Mouse (Mus musculus) neural tube, embryonic 15.5 days (tissue): ENCODE measurements around the gene Hs2st1. TPM values are rescaled to one million over a fixed set of nuclear protein-coding genes. Genes with fewer than 3 reads are reported as not detected.
A peak's percentile ranks its signal among the peaks of the same experiment; 100 is the strongest.

ENCODE experiments used
- ATAC-seq: fragments of 200-750 bp; cut with Nextera tagmentation; 2 replicates; pipeline ENCODE4 v1.8.0; 2017; ENCODE audit warnings: mild to moderate bottlenecking, moderate TSS enrichment, moderate library complexity; ENCODE audit not compliant: low FRiP score
- H3K27ac ChIP-seq: fragments of 300-500 bp; sonication (generic); replicated peaks from 2 replicates; pipeline ENCODE4 v1.5.1; 2015; ENCODE audit warnings: mild to moderate bottlenecking, inconsistent platforms
- H3K27me3 ChIP-seq: fragments of 300-500 bp; sonication (generic); replicated peaks from 2 replicates; pipeline ENCODE4 v1.6.1; 2015; ENCODE audit warnings: inconsistent platforms
- H3K36me3 ChIP-seq: fragments of 300-500 bp; sonication (generic); 2 replicates; pipeline ENCODE4 v1.6.1; 2015; ENCODE audit warnings: inconsistent platforms
- H3K4me1 ChIP-seq: fragments of 300-500 bp; sonication (generic); 2 replicates; pipeline ENCODE4 v1.6.1; 2015; ENCODE audit warnings: inconsistent platforms
- H3K4me2 ChIP-seq: fragments of 300-500 bp; sonication (generic); 2 replicates; pipeline ENCODE4 v1.6.1; 2015; ENCODE audit warnings: inconsistent platforms, mild to moderate bottlenecking, moderate library complexity
- H3K4me3 ChIP-seq: fragments of 300-500 bp; sonication (generic); replicated peaks from 2 replicates; pipeline ENCODE4 v1.5.1; 2015; ENCODE audit warnings: mild to moderate bottlenecking, inconsistent platforms
- H3K9ac ChIP-seq: fragments of 300-500 bp; sonication (generic); replicated peaks from 2 replicates; pipeline ENCODE4 v1.6.1; 2015; ENCODE audit warnings: mild to moderate bottlenecking, inconsistent platforms
- H3K9me3 ChIP-seq: fragments of 300-500 bp; sonication (generic); replicated peaks from 2 replicates; pipeline ENCODE4 v1.6.1; 2016; ENCODE audit warnings: inconsistent platforms
- WGBS: fragments of 180-500 bp; shearing (Covaris S2); methylation state at CpG from one replicate; pipeline ENCODE4 v1.1.7; 2015; ENCODE audit warnings: mixed read lengths; 5-methylcytosine and 5-hydroxymethylcytosine counted together
- polyA plus RNA-seq: library from polyadenylated mRNA; unstranded; fragments of >200 nt; fragmentation: Nextera tagmentation; extraction: Ambion mirVana; gene quantifications from 2 replicates; pipeline ENCODE4 v1.2.1, GENCODE M21; 2015

The Hs2st1 gene
- polyA plus RNA-seq, 1 experiment from 2014 or later: 13.6 TPM

- peak; percentile 88 for ATAC-seq
- peak overlapping the region; percentile 34 for H3K4me3 ChIP-seq
- WGBS: 27% methylated on average over 21 of the region's 21 CpGs
Measured at GRCm38 (mm10) chr3:144399358-144400096, 170.5 kb downstream of the Hs2st1 start.

GRCm38 (mm10) chr3:144398166-144398565 lies 171.8 kb downstream of the Hs2st1 start:
- ATAC-seq: no peak
- Histone ChIP-seq H3K36me3 (no peaks in the 10 kb centered on the region), H3K4me1 (peaks cover 14% of the 10 kb centered on the region), H3K9ac (no peak overlapping the region), H3K4me3 (no peak overlapping the region), H3K27ac (no peak overlapping the region), H3K27me3 (no peaks in the 10 kb centered on the region; the same call in 1 of the 2 replicates), H3K4me2 (no peak overlapping the region), H3K9me3 (no peaks in the 10 kb centered on the region)
- 84% methylated on average over 7 of the region's 7 CpGs for WGBS

More at GRCm38 (mm10) chr3:144399358-144400096, 170.5 kb downstream of the Hs2st1 start:
- Histone ChIP-seq H3K36me3 (no peaks in the 10 kb centered on the region), H3K27me3 (no peaks in the 10 kb centered on the region; the same call in 1 of the 2 replicates), H3K9me3 (no peaks in the 10 kb centered on the region), H3K4me2 (peak overlapping the region; percentile 66), H3K4me1 (peaks cover 14% of the 10 kb centered on the region), H3K9ac (peak overlapping the region; percentile 52; the same call in 1 of the 2 replicates), H3K27ac (no peak overlapping the region)

GRCm38 (mm10) chr3:144396478-144396877 lies 173.5 kb downstream of the Hs2st1 start:
- 57% methylated on average over 17 of the region's 17 CpGs for WGBS
- H3K4me3 ChIP-seq: no peak overlapping the region
- peaks cover 14% of the 10 kb centered on the region for H3K4me1 ChIP-seq
- H3K27ac ChIP-seq: no peak overlapping the region
- ATAC-seq: no peak
- H3K9me3 ChIP-seq: no peaks in the 10 kb centered on the region
- H3K36me3 ChIP-seq: no peaks in the 10 kb centered on the region
- no peak overlapping the region for H3K4me2 ChIP-seq
- no peaks in the 10 kb centered on the region; the same call in 1 of the 2 replicates for H3K27me3 ChIP-seq
- no peak overlapping the region for H3K9ac ChIP-seq

DNA sequence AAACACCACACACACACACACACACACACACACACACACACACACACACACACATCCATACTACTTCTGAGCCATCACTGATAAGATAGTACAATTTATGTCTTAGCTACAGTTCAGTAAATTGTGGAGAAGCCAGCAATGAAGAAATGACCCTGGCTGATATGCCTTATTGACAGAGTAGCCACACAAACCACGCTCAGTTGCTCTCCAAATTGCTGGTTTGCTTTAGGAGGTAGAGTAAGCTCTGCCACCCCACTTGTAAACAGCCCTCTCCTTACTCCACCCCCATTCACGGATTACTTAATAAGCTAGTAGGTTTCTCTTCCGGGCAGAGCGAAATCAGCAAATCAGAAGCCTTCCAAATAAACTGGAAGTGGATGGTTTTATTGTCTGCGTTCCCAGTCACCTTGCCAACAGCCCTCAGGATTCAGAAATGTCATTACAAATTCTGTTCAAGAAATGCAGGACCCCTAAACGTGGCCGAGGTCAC lies 175.5 kb downstream of the Hs2st1 start:
- Histone ChIP-seq H3K27me3 (no peaks in the 10 kb centered on the region; the same call in 1 of the 2 replicates), H3K9me3 (no peaks in the 10 kb centered on the region), H3K9ac (no peak overlapping the region), H3K27ac (no peak overlapping the region), H3K36me3 (no peaks in the 10 kb centered on the region), H3K4me1 (peaks cover 12% of the 10 kb centered on the region), H3K4me2 (no peak overlapping the region), H3K4me3 (no peak overlapping the region)
- whole genome bisulfite sequencing: 57% methylated on average over 7 of the region's 7 CpGs
- no peak for ATAC-seq

DNA sequence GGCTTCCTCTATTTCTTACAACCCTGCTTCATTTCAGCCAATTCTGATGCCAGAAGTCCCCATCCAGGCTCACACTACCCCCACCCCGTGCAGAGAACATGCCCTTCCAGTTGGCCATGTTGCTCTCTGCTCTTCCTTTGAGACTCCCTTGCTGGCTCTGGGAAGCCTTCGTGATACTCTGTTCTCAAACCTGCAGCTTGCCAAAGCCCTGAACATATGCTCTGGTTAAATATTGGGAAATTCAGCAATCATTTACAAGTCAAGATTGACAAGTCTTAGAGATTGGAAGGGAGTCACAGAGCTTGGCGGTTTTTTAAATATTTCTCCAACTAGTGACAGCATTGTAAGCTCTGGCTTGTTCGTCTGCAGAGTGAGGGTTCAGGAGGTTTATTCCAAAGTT lies 183.5 kb downstream of the Hs2st1 start:
- Histone ChIP-seq H3K27ac (no peak overlapping the region), H3K4me3 (no peak overlapping the region), H3K9ac (no peak overlapping the region), H3K4me2 (no peak overlapping the region), H3K36me3 (no peaks in the 10 kb centered on the region), H3K9me3 (no peaks in the 10 kb centered on the region), H3K4me1 (no peaks in the 10 kb centered on the region), H3K27me3 (no peaks in the 10 kb centered on the region)
- 93% methylated on average over 4 of the region's 4 CpGs for WGBS
- ATAC-seq: no peak

GRCm38 (mm10) chr3:144384648-144385047 lies 185.3 kb downstream of the Hs2st1 start:
- H3K9me3 ChIP-seq: no peaks in the 10 kb centered on the region
- H3K4me3 ChIP-seq: no peak overlapping the region
- 91% methylated on average over 10 of the region's 10 CpGs for WGBS
- no peaks in the 10 kb centered on the region for H3K36me3 ChIP-seq
- no peak overlapping the region for H3K4me2 ChIP-seq
- no peak for ATAC-seq
- H3K9ac ChIP-seq: no peak overlapping the region
- H3K27me3 ChIP-seq: no peaks in the 10 kb centered on the region
- H3K27ac ChIP-seq: no peak overlapping the region
- peaks cover 5% of the 10 kb centered on the region for H3K4me1 ChIP-seq

GRCm38 (mm10) chr3:144381431-144381980 lies 188.5 kb downstream of the Hs2st1 start:
- 27% methylated on average over 16 of the region's 16 CpGs for WGBS
- Histone ChIP-seq H3K36me3 (no peaks in the 10 kb centered on the region), H3K4me1 (peaks cover 34% of the 10 kb centered on the region), H3K27ac (no peak overlapping the region), H3K9me3 (no peaks in the 10 kb centered on the region), H3K4me2 (peak overlapping the region; percentile 53), H3K9ac (no peak overlapping the region), H3K4me3 (peak overlapping the region; percentile 21; the same call in 1 of the 2 replicates), H3K27me3 (no peaks in the 10 kb centered on the region; the same call in 1 of the 2 replicates)
- no peak for ATAC-seq

DNA sequence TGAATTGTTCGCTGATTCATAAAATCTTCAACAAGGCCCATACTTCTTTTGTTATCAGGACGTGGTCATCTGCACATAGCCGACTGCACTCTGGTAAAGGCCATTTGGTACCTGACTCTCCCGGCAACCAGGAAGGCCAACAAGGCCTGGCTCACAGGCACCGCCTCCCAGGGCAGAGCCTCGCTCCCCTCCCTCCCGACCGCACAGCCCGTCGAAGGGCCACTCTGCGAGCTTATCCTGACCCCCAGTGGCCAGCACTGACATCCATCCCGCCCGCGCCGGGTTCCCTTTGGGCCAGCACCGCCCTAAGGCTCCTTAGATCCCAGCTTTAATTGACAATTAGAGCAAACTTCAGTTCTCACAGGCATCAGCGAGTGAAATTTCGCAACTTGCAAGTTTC lies 189.1 kb downstream of the Hs2st1 start:
- ATAC-seq: peak; percentile 75
- H3K9me3 ChIP-seq: no peaks in the 10 kb centered on the region
- peak overlapping the region; percentile 53 for H3K4me2 ChIP-seq
- H3K9ac ChIP-seq: no peak overlapping the region
- H3K27me3 ChIP-seq: no peaks in the 10 kb centered on the region; the same call in 1 of the 2 replicates
- WGBS: 2% methylated on average over 18 of the region's 18 CpGs
- no peak overlapping the region for H3K27ac ChIP-seq
- H3K4me3 ChIP-seq: peak overlapping the region; percentile 21
- no peaks in the 10 kb centered on the region for H3K36me3 ChIP-seq
- peaks cover 36% of the 10 kb centered on the region for H3K4me1 ChIP-seq

DNA sequence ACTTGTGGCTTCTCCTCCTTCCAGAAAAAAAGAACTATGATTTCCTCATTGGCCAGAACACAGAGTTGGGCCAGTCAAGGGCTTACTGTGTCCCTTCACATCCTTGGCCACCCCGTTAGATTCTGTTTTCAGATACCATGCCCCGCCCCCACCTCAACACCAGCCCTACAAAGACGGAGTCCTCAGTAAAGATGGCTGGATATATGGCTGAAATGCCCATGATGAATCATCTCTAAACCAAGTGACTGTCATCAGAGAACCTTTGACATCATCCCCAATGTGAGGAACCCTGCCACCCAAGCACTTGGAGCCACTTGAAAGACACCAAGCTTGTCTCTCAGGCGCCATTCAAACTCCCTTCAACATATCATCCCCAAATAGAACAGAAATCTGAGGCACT lies 190.2 kb downstream of the Hs2st1 start:
- Histone ChIP-seq H3K9me3 (no peaks in the 10 kb centered on the region), H3K36me3 (no peaks in the 10 kb centered on the region), H3K4me2 (no peak overlapping the region), H3K27ac (no peak overlapping the region), H3K9ac (no peak overlapping the region), H3K4me3 (no peak overlapping the region), H3K4me1 (peaks cover 36% of the 10 kb centered on the region), H3K27me3 (no peaks in the 10 kb centered on the region; the same call in 1 of the 2 replicates)
- no peak for ATAC-seq
- WGBS: 84% methylated on average over 4 of the region's 4 CpGs

Other genes starting within 250 kb of the Hs2st1 start
- gene Selenof, start 123 bp upstream of the Hs2st1 start, polyA plus RNA-seq: 598 and 611 TPM in 2 replicates
- gene Sh3glb1, start 150.2 kb upstream of the Hs2st1 start, polyA plus RNA-seq: 114 TPM in 2 replicates
- 0.27 and 0.79 TPM in 2 replicates for gene Clca3a1, start 190.8 kb upstream of the Hs2st1 start, polyA plus RNA-seq
- gene Clca3a2, start 249.3 kb upstream of the Hs2st1 start, polyA plus RNA-seq: 0.13 and 1.00 TPM in 2 replicates